Mouse (Mus musculus) MEL (cell line): ENCODE results near the gene Rock2. TPM values are rescaled to one million over a fixed set of nuclear protein-coding genes. Genes with fewer than 3 reads are reported as not detected.
A peak's percentile ranks its signal among the peaks of the same experiment; 100 is the strongest.

Source experiments
- DNase-seq: peaks from one replicate; pipeline ENCODE4 v3.0.0; 2011; ENCODE audit warnings: low read depth, low spot score
- H3K27ac ChIP-seq: 2 replicates; pipeline ENCODE4 v1.5.1; 2012; ENCODE audit warnings: low read depth, mild to moderate bottlenecking, control low read depth, low read length, moderate library complexity; ENCODE audit not compliant: control insufficient read depth
- H3K27me3 ChIP-seq, 2 experiments: fragments of 150-350 bp in 1 of 2; sonication (generic) in 1 of 2; 2 replicates each; pipeline ENCODE4 v1.6.1; 2012; ENCODE audit warnings: low read length in 2 of 2, mild to moderate bottlenecking in 2 of 2, improper control_type of control experiment in 1 of 2, moderate library complexity in 1 of 2; ENCODE audit not compliant: insufficient read depth in 2 of 2, control insufficient read depth in 1 of 2
- H3K36me3 ChIP-seq, 2 experiments: 2 replicates each; pipeline ENCODE4 v1.6.1; 2012 to 2014; ENCODE audit warnings: low read length in 2 of 2, improper control_type of control experiment in 1 of 2, inconsistent platforms in 1 of 2, mild to moderate bottlenecking in 1 of 2; ENCODE audit not compliant: insufficient read depth in 2 of 2, control insufficient read depth in 1 of 2
- H3K4me1 ChIP-seq, 2 experiments: fragments of 150-350 bp in 1 of 2; sonication (generic) in 1 of 2; 2 replicates each; pipeline ENCODE4 v1.6.1; 2012; ENCODE audit warnings: low read length in 2 of 2, improper control_type of control experiment in 1 of 2, mild to moderate bottlenecking in 1 of 2; ENCODE audit not compliant: insufficient read depth in 2 of 2, control insufficient read depth in 1 of 2
- H3K4me3 ChIP-seq, 2 experiments: fragments of 150-350 bp in 1 of 2; sonication (generic) in 1 of 2; 2 replicates each; pipeline ENCODE4 v1.5.1; 2012; ENCODE audit warnings: low read depth in 2 of 2, low read length in 2 of 2, mild to moderate bottlenecking in 2 of 2, moderate library complexity in 2 of 2, control low read depth in 1 of 2, improper control_type of control experiment in 1 of 2; ENCODE audit not compliant: control insufficient read depth in 1 of 2, insufficient read depth in 1 of 2
- H3K79me2 ChIP-seq: 2 replicates; pipeline ENCODE4 v1.6.1; 2012; ENCODE audit warnings: mild to moderate bottlenecking, low read length, moderate library complexity; ENCODE audit not compliant: control insufficient read depth, poor library complexity, insufficient read depth
- H3K9ac ChIP-seq: 2 replicates; pipeline ENCODE4 v1.6.1; 2012; ENCODE audit warnings: low read depth, mild to moderate bottlenecking, control low read depth, low read length, moderate library complexity; ENCODE audit not compliant: control insufficient read depth, poor library complexity, severe bottlenecking
- H3K9me3 ChIP-seq: fragments of 150-350 bp; sonication (generic); replicated peaks from 2 replicates; pipeline ENCODE4 v1.6.1; 2012; ENCODE audit warnings: mild to moderate bottlenecking, low read length, improper control_type of control experiment, moderate library complexity; ENCODE audit not compliant: insufficient read depth
- CHD1 ChIP-seq: IDR thresholded peaks from 2 replicates; pipeline ENCODE4 v1.6.1; 2012; ENCODE audit warnings: low read depth, mild to moderate bottlenecking, inconsistent platforms, low read length, improper control_type of control experiment
- CTCF ChIP-seq, 3 experiments: IDR thresholded peaks in 2 of 3; conservative IDR thresholded peaks in 1 of 3; 2 replicates each; pipeline ENCODE4 v1.5.1; 2011 to 2012; ENCODE audit warnings: low read length in 3 of 3, low read depth in 2 of 3, mild to moderate bottlenecking in 2 of 3, improper control_type of control experiment in 1 of 3, inconsistent platforms in 1 of 3, mixed read lengths in 1 of 3, moderate library complexity in 1 of 3; ENCODE audit not compliant: control insufficient read depth in 1 of 3, insufficient read depth in 1 of 3, poor library complexity in 1 of 3, severe bottlenecking in 1 of 3
- ETS1 ChIP-seq: IDR thresholded peaks from 2 replicates; pipeline ENCODE4 v1.6.1; 2012; ENCODE audit warnings: low read depth, mild to moderate bottlenecking, inconsistent platforms, low read length, improper control_type of control experiment, moderate library complexity
- GABPA ChIP-seq: IDR thresholded peaks from 2 replicates; pipeline ENCODE4 v1.6.1; 2012; ENCODE audit warnings: low read depth, mild to moderate bottlenecking, inconsistent platforms, low read length, improper control_type of control experiment, moderate library complexity
- HCFC1 ChIP-seq: IDR thresholded peaks from 2 replicates; pipeline ENCODE4 v1.6.1; 2012; ENCODE audit warnings: low read depth, mild to moderate bottlenecking, inconsistent platforms, low read length, improper control_type of control experiment, moderate library complexity
- MAFK ChIP-seq: IDR thresholded peaks from 2 replicates; pipeline ENCODE4 v1.6.1; 2011; ENCODE audit warnings: low read depth, mild to moderate bottlenecking, low read length, improper control_type of control experiment, borderline replicate concordance
- MYC ChIP-seq: IDR thresholded peaks from 2 replicates; pipeline ENCODE4 v1.6.1; 2011; ENCODE audit warnings: low read depth, mild to moderate bottlenecking, low read length, improper control_type of control experiment, moderate library complexity
- NRF1 ChIP-seq: IDR thresholded peaks from 2 replicates; pipeline ENCODE4 v1.6.1; 2014; ENCODE audit warnings: low read depth, mild to moderate bottlenecking, inconsistent platforms, low read length, improper control_type of control experiment, moderate library complexity; ENCODE audit not compliant: poor library complexity, insufficient read depth, severe bottlenecking
- POLR2A ChIP-seq, 2 experiments: IDR thresholded peaks; 2 replicates each; pipeline ENCODE4 v1.6.1; 2011 to 2012; ENCODE audit warnings: low read length in 2 of 2, mild to moderate bottlenecking in 2 of 2, control low read depth in 1 of 2, improper control_type of control experiment in 1 of 2, low read depth in 1 of 2, moderate library complexity in 1 of 2; ENCODE audit not compliant: control insufficient read depth in 1 of 2, insufficient read depth in 1 of 2, poor library complexity in 1 of 2
- POLR2AphosphoS5 ChIP-seq: IDR thresholded peaks from 2 replicates; pipeline ENCODE4 v1.6.1; 2012; ENCODE audit warnings: low read depth, borderline replicate concordance, mild to moderate bottlenecking, inconsistent platforms, low read length, moderate library complexity, mixed read lengths
- RAD21 ChIP-seq: IDR thresholded peaks from 2 replicates; pipeline ENCODE4 v1.6.1; 2011; ENCODE audit warnings: mild to moderate bottlenecking, low read depth, low read length, improper control_type of control experiment
- RCOR1 ChIP-seq: IDR thresholded peaks from 2 replicates; pipeline ENCODE4 v1.6.1; 2012; ENCODE audit warnings: low read depth, mild to moderate bottlenecking, inconsistent platforms, low read length, improper control_type of control experiment
- TBP ChIP-seq: IDR thresholded peaks from 2 replicates; pipeline ENCODE4 v1.8.0; 2011; ENCODE audit warnings: low read depth, low read length, improper control_type of control experiment
- TCF12 ChIP-seq: IDR thresholded peaks from 2 replicates; pipeline ENCODE4 v1.6.1; 2014; ENCODE audit warnings: low read depth, mild to moderate bottlenecking, inconsistent platforms, low read length, improper control_type of control experiment, moderate library complexity
- USF1 ChIP-seq: IDR thresholded peaks from 2 replicates; pipeline ENCODE4 v1.6.1; 2014; ENCODE audit warnings: low read depth, mild to moderate bottlenecking, inconsistent platforms, low read length, improper control_type of control experiment, moderate library complexity
- ZMIZ1 ChIP-seq: IDR thresholded peaks from 2 replicates; pipeline ENCODE4 v1.6.1; 2012; ENCODE audit warnings: low read depth, mild to moderate bottlenecking, inconsistent platforms, low read length, improper control_type of control experiment, moderate library complexity
- ZNF384 ChIP-seq: IDR thresholded peaks from 2 replicates; pipeline ENCODE4 v1.6.1; 2012; ENCODE audit warnings: low read depth, mild to moderate bottlenecking, inconsistent platforms, low read length, improper control_type of control experiment
- polyA plus RNA-seq, 2 experiments: library from polyadenylated mRNA; stranded (reverse) in 1 of 2; unstranded in 1 of 2; fragments of >175 nt in 1 of 2; fragments of >200 nt in 1 of 2; gene quantifications; 2 replicates each; pipeline versions ENCODE4 v1.2.1 to v1.2.4; 2012; ENCODE audit warnings: low replicate concordance in 2 of 2, low read depth in 1 of 2; ENCODE audit not compliant: insufficient read length in 2 of 2, insufficient read depth in 1 of 2, missing spikeins in 1 of 2
- total RNA-seq: library from RNA; depleted of rRNA; stranded (reverse); fragments of 300-350 nt; gene quantifications from 2 replicates; pipeline ENCODE4 v1.2.3, GENCODE M21; 2012

The Rock2 gene
- total and polyA plus RNA-seq, 3 experiments = 10.9 to 46.4 (median 14.4) TPM

DNA sequence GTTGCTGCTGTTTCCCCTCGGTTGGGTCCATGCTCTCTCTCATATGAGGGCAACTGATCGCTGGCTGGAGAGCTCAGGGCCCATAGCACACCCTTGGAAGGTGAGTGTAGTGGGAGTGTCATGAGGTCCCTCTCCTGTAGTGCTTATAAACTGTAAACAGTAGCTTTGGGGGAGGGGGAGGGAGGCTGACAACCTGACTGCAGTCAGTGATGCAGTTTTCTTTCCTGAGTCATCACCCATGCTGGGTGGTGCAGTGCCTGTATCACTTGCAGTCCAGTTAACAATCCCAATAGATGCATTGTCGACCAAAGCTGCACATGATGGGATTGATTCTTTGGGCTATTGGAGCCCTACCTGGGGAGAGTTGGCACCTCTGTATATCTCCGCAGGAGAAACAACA lies 106.5 kb downstream of the Rock2 start:
- Histone ChIP-seq H3K9me3 (no peaks in the 10 kb centered on the region), H3K27ac (no peak overlapping the region), H3K4me1 (peaks cover 3 to 13% of the 10 kb centered on the region in 2 experiments; a peak in 3 of 4 replicates)
- no peak for DNase-seq
- TF ChIP-seq ZMIZ1 = no peak
- TF ChIP-seq MYC = no peak
- TF ChIP-seq USF1 = no peak
- no peak for TF ChIP-seq POLR2AphosphoS5
- no peak for TF ChIP-seq CTCF (IDR thresholded peaks at IDR 0.05 in 2 of 3, conservative IDR thresholded peaks at IDR 0.05 in 1 of 3; ENCODE audit: control insufficient read depth in 1 of 3, insufficient read depth in 1 of 3, low read depth in 2 of 3, low read length in 3 of 3, poor library complexity in 1 of 3, severe bottlenecking in 1 of 3)
- no peak for TF ChIP-seq RCOR1
- no peak for TF ChIP-seq ZNF384
- TF ChIP-seq POLR2A (IDR thresholded peaks at IDR 0.05; ENCODE audit: control insufficient read depth in 1 of 2, insufficient read depth in 1 of 2, low read depth in 1 of 2, low read length in 2 of 2, poor library complexity in 1 of 2) = no peak
- no peak for TF ChIP-seq CHD1
- no peak for TF ChIP-seq ETS1
- no peak for TF ChIP-seq HCFC1
- TF ChIP-seq GABPA = no peak
- no peak for TF ChIP-seq NRF1
- no peak for TF ChIP-seq MAFK
- no peak for TF ChIP-seq TCF12
- TF ChIP-seq, all 39 proteins: peak for 0
- H3K4me3 ChIP-seq = no peak overlapping the region
- no peaks in the 10 kb centered on the region for H3K36me3 ChIP-seq
- no peaks in the 10 kb centered on the region; the same call in 1 of the 2 replicates for H3K79me2 ChIP-seq
- H3K9ac ChIP-seq = no peak overlapping the region
- no peaks in the 10 kb centered on the region for H3K27me3 ChIP-seq

- Histone ChIP-seq H3K9ac (no peak overlapping the region), H3K4me3 (no peak overlapping the region), H3K36me3 (no peaks in the 10 kb centered on the region), H3K9me3 (no peaks in the 10 kb centered on the region), H3K4me1 (no peaks in the 10 kb centered on the region), H3K27me3 (0 out of 4 replicates have a peak, but pooled peaks cover 0 to 1% of the 10 kb centered on the region in 2 experiments), H3K79me2 (no peaks in the 10 kb centered on the region), H3K27ac (no peak overlapping the region)
- no peak for DNase-seq
- TF ChIP-seq CTCF (IDR thresholded peaks at IDR 0.05 in 2 of 3, conservative IDR thresholded peaks at IDR 0.05 in 1 of 3; ENCODE audit: control insufficient read depth in 1 of 3, insufficient read depth in 1 of 3, low read depth in 2 of 3, low read length in 3 of 3, poor library complexity in 1 of 3, severe bottlenecking in 1 of 3) = peak; percentile 14 to 32 (median 29); a peak in 3 of 6 replicates
- TF ChIP-seq RAD21 = peak; percentile 7
- no peak for TF ChIP-seq TBP
Measured at GRCm38 (mm10) chr12:17009466-17009865, 114.8 kb downstream of the Rock2 start.
